Mouse (Mus musculus): Measurements from ENCODE around the gene Hs6st2. TPM values are rescaled to one million over a fixed set of nuclear protein-coding genes. Genes with fewer than 3 reads are reported as not detected.

Hs6st2 gene
- total RNA-seq, 1 experiment = 18.5 TPM

GRCm38 (mm10) chrX:51539626-51540025 is 142.0 kb downstream of the Hs6st2 start:
- no peaks in the 10 kb centered on the region for H3K4me1 ChIP-seq (ENCODE audit: control insufficient read depth in 2 of 2, insufficient read depth in 2 of 2, low read length in 2 of 2, poor library complexity in 1 of 2)
- H3K9ac ChIP-seq (ENCODE audit: insufficient read depth, low read depth, low read length, poor library complexity, severe bottlenecking) = no peak overlapping the region
- H3K27ac ChIP-seq (ENCODE audit: insufficient read depth, low read depth, low read length, poor library complexity, severe bottlenecking) = no peak overlapping the region
- H3K9me3 ChIP-seq (ENCODE audit: control insufficient read depth, insufficient read depth, low read depth, low read length) = no peaks in the 10 kb centered on the region
- no peak for DNase-seq (ENCODE audit: low read depth, low spot score)
- H3K4me3 ChIP-seq (ENCODE audit: insufficient read depth in 1 of 2, low read depth in 1 of 2, low read length in 2 of 2, poor library complexity in 1 of 2, severe bottlenecking in 1 of 2) = no peak overlapping the region
- no peak for TF ChIP-seq ZNF384 (IDR thresholded peaks at IDR 0.05; ENCODE audit: low read depth, low read length)
- TF ChIP-seq CHD2 (IDR thresholded peaks at IDR 0.05; ENCODE audit: low read depth, low read length) = no peak
- TF ChIP-seq ZC3H11A (IDR thresholded peaks at IDR 0.05; ENCODE audit: borderline replicate concordance, low read depth, low read length) = no peak
- TF ChIP-seq HCFC1 (IDR thresholded peaks at IDR 0.05; ENCODE audit: borderline replicate concordance, insufficient read depth, low read length) = no peak
- TF ChIP-seq MAFK (IDR thresholded peaks at IDR 0.05; ENCODE audit: insufficient read depth, low read depth, low read length) = no peak
- in situ Hi-C loops (cut with MboI; ENCODE audit: low sequenced_read_pairs in 2 of 2, unreplicated experiment in 2 of 2) = no loop called here
- H3K36me3 ChIP-seq (ENCODE audit: control insufficient read depth, insufficient read depth, low read length, poor library complexity, severe bottlenecking) = no peaks in the 10 kb centered on the region

GRCm38 (mm10) chrX:51537082-51537481 is 144.6 kb downstream of the Hs6st2 start:
- Histone ChIP-seq H3K4me3 (ENCODE audit: insufficient read depth in 1 of 2, low read depth in 1 of 2, low read length in 2 of 2, poor library complexity in 1 of 2, severe bottlenecking in 1 of 2) (no peak overlapping the region), H3K27ac (ENCODE audit: insufficient read depth, low read depth, low read length, poor library complexity, severe bottlenecking) (no peak overlapping the region), H3K9ac (ENCODE audit: insufficient read depth, low read depth, low read length, poor library complexity, severe bottlenecking) (no peak overlapping the region), H3K4me1 (ENCODE audit: control insufficient read depth in 2 of 2, insufficient read depth in 2 of 2, low read length in 2 of 2, poor library complexity in 1 of 2) (no peaks in the 10 kb centered on the region), H3K36me3 (ENCODE audit: control insufficient read depth, insufficient read depth, low read length, poor library complexity, severe bottlenecking) (no peaks in the 10 kb centered on the region), H3K9me3 (ENCODE audit: control insufficient read depth, insufficient read depth, low read depth, low read length) (no peaks in the 10 kb centered on the region)
- no peak for DNase-seq (ENCODE audit: low read depth, low spot score)
- TF ChIP-seq ZC3H11A (IDR thresholded peaks at IDR 0.05; ENCODE audit: borderline replicate concordance, low read depth, low read length) (no peak), ZNF384 (IDR thresholded peaks at IDR 0.05; ENCODE audit: low read depth, low read length) (no peak), CHD2 (IDR thresholded peaks at IDR 0.05; ENCODE audit: low read depth, low read length) (no peak), MAFK (IDR thresholded peaks at IDR 0.05; ENCODE audit: insufficient read depth, low read depth, low read length) (no peak), HCFC1 (IDR thresholded peaks at IDR 0.05; ENCODE audit: borderline replicate concordance, insufficient read depth, low read length) (no peak)
- in situ Hi-C loops (cut with MboI; ENCODE audit: low sequenced_read_pairs in 2 of 2, unreplicated experiment in 2 of 2) = no loop called here

- Histone ChIP-seq H3K27ac (ENCODE audit: insufficient read depth, low read depth, low read length, poor library complexity, severe bottlenecking) (no peak overlapping the region), H3K36me3 (ENCODE audit: control insufficient read depth, insufficient read depth, low read length, poor library complexity, severe bottlenecking) (no peaks in the 10 kb centered on the region), H3K4me3 (ENCODE audit: insufficient read depth in 1 of 2, low read depth in 1 of 2, low read length in 2 of 2, poor library complexity in 1 of 2, severe bottlenecking in 1 of 2) (no peak overlapping the region), H3K4me1 (ENCODE audit: control insufficient read depth in 2 of 2, insufficient read depth in 2 of 2, low read length in 2 of 2, poor library complexity in 1 of 2) (no peaks in the 10 kb centered on the region), H3K9ac (ENCODE audit: insufficient read depth, low read depth, low read length, poor library complexity, severe bottlenecking) (no peak overlapping the region), H3K9me3 (ENCODE audit: control insufficient read depth, insufficient read depth, low read depth, low read length) (no peaks in the 10 kb centered on the region)
- DNase-seq (ENCODE audit: low read depth, low spot score) = no peak
- TF ChIP-seq MAFK (IDR thresholded peaks at IDR 0.05; ENCODE audit: insufficient read depth, low read depth, low read length) (no peak), HCFC1 (IDR thresholded peaks at IDR 0.05; ENCODE audit: borderline replicate concordance, insufficient read depth, low read length) (no peak), CHD2 (IDR thresholded peaks at IDR 0.05; ENCODE audit: low read depth, low read length) (no peak), ZC3H11A (IDR thresholded peaks at IDR 0.05; ENCODE audit: borderline replicate concordance, low read depth, low read length) (no peak), ZNF384 (IDR thresholded peaks at IDR 0.05; ENCODE audit: low read depth, low read length) (no peak)
- in situ Hi-C loops (cut with MboI; ENCODE audit: low sequenced_read_pairs in 2 of 2, unreplicated experiment in 2 of 2) = no loop called here
Measured at GRCm38 (mm10) chrX:51535226-51535625, 146.4 kb downstream of the Hs6st2 start.

GRCm38 (mm10) chrX:51531136-51531535 is 150.5 kb downstream of the Hs6st2 start:
- no peak for TF ChIP-seq HCFC1 (IDR thresholded peaks at IDR 0.05; ENCODE audit: borderline replicate concordance, insufficient read depth, low read length)
- no peak for TF ChIP-seq ZNF384 (IDR thresholded peaks at IDR 0.05; ENCODE audit: low read depth, low read length)
- no peak for TF ChIP-seq ZC3H11A (IDR thresholded peaks at IDR 0.05; ENCODE audit: borderline replicate concordance, low read depth, low read length)
- no peak for TF ChIP-seq CHD2 (IDR thresholded peaks at IDR 0.05; ENCODE audit: low read depth, low read length)
- in situ Hi-C loops (cut with MboI; ENCODE audit: low sequenced_read_pairs in 2 of 2, unreplicated experiment in 2 of 2) = no loop called here

GRCm38 (mm10) chrX:51528601-51529000 is 153.1 kb downstream of the Hs6st2 start:
- DNase-seq (ENCODE audit: low read depth, low spot score) = no peak
- TF ChIP-seq CHD2 (IDR thresholded peaks at IDR 0.05; ENCODE audit: low read depth, low read length) (no peak), ZNF384 (IDR thresholded peaks at IDR 0.05; ENCODE audit: low read depth, low read length) (no peak), ZC3H11A (IDR thresholded peaks at IDR 0.05; ENCODE audit: borderline replicate concordance, low read depth, low read length) (no peak), HCFC1 (IDR thresholded peaks at IDR 0.05; ENCODE audit: borderline replicate concordance, insufficient read depth, low read length) (no peak), MAFK (IDR thresholded peaks at IDR 0.05; ENCODE audit: insufficient read depth, low read depth, low read length) (no peak)
- Histone ChIP-seq H3K4me1 (ENCODE audit: control insufficient read depth in 2 of 2, insufficient read depth in 2 of 2, low read length in 2 of 2, poor library complexity in 1 of 2) (no peaks in the 10 kb centered on the region), H3K9ac (ENCODE audit: insufficient read depth, low read depth, low read length, poor library complexity, severe bottlenecking) (no peak overlapping the region), H3K36me3 (ENCODE audit: control insufficient read depth, insufficient read depth, low read length, poor library complexity, severe bottlenecking) (no peaks in the 10 kb centered on the region), H3K9me3 (ENCODE audit: control insufficient read depth, insufficient read depth, low read depth, low read length) (no peaks in the 10 kb centered on the region), H3K27ac (ENCODE audit: insufficient read depth, low read depth, low read length, poor library complexity, severe bottlenecking) (no peak overlapping the region), H3K4me3 (ENCODE audit: insufficient read depth in 1 of 2, low read depth in 1 of 2, low read length in 2 of 2, poor library complexity in 1 of 2, severe bottlenecking in 1 of 2) (no peak overlapping the region)
- in situ Hi-C loops (cut with MboI; ENCODE audit: low sequenced_read_pairs in 2 of 2, unreplicated experiment in 2 of 2) = no loop called here

More at GRCm38 (mm10) chrX:51531136-51531535, 150.5 kb downstream of the Hs6st2 start:
- no peak for DNase-seq (ENCODE audit: low read depth, low spot score)
- Histone ChIP-seq H3K4me3 (ENCODE audit: insufficient read depth in 1 of 2, low read depth in 1 of 2, low read length in 2 of 2, poor library complexity in 1 of 2, severe bottlenecking in 1 of 2) (no peak overlapping the region), H3K27ac (ENCODE audit: insufficient read depth, low read depth, low read length, poor library complexity, severe bottlenecking) (no peak overlapping the region), H3K9me3 (ENCODE audit: control insufficient read depth, insufficient read depth, low read depth, low read length) (no peaks in the 10 kb centered on the region), H3K36me3 (ENCODE audit: control insufficient read depth, insufficient read depth, low read length, poor library complexity, severe bottlenecking) (no peaks in the 10 kb centered on the region), H3K9ac (ENCODE audit: insufficient read depth, low read depth, low read length, poor library complexity, severe bottlenecking) (no peak overlapping the region), H3K4me1 (ENCODE audit: control insufficient read depth in 2 of 2, insufficient read depth in 2 of 2, low read length in 2 of 2, poor library complexity in 1 of 2) (no peaks in the 10 kb centered on the region)

All from ES-E14 (cell line).